Mouse (Mus musculus): ENCODE data around the gene Slc16a9.

Slc16a9 gene

GRCm38 (mm10) chr10:70303203-70303602 is 58.3 kb downstream of the Slc16a9 start:
- no peak for DNase-seq (ENCODE audit: low spot score)

DNA sequence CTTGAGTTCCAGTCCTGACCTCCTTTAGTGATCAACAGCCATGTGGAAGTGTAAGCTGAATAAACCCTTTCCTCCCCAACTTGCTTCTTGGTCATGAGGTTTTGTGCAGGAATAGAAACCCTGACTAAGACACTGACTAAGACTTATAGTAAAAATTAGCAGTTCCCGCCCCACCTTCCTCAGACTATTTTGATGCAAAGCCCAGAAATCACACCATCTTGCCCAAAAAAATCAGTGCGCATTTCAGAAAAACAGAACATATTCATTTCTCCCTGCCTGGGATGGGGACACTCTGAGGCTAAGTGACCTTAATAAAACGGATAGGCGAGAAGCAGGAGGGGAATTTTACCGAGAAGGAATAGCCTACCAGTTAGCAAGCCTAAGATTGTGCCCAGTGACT is 60.8 kb downstream of the Slc16a9 start:
- no peak for DNase-seq (ENCODE audit: low spot score)

- DNase-seq (ENCODE audit: low spot score): no peak
These were observed 64.5 kb downstream of the Slc16a9 start for GRCm38 (mm10) chr10:70309416-70309815.

DNA sequence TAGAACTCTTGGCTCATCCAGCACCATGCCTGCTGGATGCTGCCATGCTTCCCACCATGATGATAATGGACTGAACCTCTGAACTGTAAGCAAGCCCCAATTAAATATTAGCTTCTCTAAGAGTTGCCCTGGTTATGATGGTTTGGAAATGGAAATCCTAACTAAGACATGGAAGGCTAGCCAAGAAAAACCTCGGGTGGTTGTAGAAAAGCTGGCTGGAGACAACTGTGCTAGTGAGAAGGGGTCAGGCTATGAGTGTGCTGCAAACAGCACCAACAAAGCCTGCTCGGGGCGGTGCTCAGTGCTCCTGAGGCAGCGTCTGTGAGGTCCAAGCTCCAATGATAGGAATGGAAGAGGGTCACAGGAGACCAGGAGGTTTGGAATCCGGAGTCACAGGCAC is 65.7 kb downstream of the Slc16a9 start:
- no peak for DNase-seq (ENCODE audit: low spot score)

DNA sequence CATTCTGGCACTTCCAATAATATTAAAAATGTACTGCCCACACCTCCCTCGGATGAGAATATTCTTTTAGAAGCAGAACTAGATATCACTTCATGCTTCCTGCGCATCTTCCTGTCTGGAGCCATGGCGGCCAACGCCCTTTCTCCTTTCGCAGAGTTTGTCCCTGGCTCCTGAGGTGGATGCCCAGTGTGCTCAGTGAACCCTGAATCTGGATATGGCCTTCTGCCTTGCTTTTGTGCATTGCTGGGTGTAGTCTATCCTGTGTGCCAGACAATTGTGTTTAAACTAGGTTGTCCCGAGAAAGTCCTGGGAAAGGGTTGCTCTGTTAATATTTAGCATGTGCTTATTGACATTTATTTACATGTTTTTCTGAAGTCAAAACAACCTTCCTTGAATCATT is 71.0 kb downstream of the Slc16a9 start:
- DNase-seq (ENCODE audit: low spot score): no peak

DNA sequence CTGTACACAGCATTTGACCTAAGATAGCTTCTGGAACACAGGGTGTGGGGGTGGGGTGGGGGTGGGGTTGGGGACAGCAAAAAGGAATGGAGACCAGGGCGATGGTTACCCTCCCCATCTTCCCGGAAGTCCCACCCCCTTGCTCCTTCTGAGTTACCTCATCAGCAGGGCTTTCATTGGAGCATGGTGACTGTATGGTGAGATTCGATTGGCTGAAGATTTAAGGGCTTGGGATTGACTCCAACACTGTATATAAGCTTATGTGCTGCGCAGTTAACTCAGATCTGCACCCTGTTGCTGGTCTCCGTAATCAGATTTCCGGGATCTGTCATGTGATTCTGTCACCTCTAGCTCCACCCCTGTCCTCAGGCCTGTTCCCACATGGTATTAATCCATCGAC is 72.0 kb downstream of the Slc16a9 start:
- no peak for DNase-seq (ENCODE audit: low spot score)

DNA sequence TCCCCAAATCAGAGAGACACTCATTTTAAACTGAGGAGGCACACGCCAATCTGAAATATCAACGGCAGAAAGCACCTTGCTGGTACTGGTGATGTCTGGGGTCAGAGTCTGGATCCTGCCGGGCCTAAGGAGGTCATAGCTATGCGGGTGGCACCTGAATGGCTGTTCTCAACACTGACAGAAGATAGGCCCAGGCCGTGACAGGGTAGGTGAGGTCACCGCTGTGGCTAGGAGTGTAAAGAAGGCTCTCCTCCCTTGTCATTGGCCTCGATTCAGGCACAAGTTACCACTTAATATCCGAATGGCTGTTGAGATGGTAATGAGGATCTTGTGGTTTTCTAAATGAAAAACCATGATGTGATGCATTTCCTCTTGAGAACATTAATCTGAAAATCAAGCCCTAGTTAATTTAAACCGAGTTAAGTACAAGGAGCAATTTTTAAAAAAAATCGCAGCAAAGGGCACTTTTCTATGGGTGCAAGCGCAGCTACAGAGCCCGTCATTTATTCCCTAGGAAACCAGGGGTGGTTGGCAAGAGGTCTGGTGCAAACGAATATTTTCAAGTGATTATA is 72.6 kb downstream of the Slc16a9 start:
- DNase-seq (ENCODE audit: low spot score): no peak

DNA sequence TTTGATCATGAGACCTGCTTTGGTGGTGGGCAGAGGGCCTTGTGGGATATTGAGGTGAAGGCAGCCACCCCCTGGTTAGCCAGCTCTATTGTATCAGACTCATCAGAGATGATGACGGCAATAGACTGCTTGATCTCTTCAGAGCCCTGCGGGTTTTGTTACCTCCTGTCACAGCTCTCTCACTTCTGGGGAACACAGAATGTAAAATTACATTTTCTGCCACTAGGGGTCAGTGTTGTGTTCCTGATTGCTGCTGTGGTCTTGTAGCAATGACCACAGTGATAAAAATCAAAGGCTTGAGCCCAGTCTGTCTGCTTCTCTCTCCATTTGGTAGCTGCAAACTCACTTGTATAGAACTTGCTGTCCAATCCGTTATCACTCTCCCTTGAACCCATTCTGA is 73.7 kb downstream of the Slc16a9 start:
- peak; percentile 54 for DNase-seq (ENCODE audit: low spot score)

DNA sequence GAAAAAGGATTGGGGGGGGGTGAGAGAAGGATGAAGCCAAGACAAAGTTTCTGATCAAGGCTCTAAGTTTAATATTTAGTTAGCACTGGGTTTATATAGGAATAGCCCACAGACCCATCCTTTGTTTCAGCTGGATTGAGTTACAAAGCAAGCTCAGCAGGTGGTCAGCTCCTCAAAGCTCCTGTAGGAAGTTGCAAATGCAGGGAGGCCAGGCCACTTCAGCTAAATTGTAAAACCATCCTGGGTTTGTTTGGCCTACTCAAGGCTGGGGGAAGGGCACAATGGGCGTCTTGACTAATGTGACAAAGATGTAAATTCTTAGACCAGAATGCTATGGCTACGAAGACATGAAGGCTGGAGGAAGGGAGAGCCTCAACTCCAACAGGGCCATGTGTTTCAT is 80.6 kb downstream of the Slc16a9 start:
- DNase-seq (ENCODE audit: low spot score): no peak

- DNase-seq (ENCODE audit: low spot score): no peak
These were observed 82.4 kb downstream of the Slc16a9 start for GRCm38 (mm10) chr10:70327331-70327730.

DNA sequence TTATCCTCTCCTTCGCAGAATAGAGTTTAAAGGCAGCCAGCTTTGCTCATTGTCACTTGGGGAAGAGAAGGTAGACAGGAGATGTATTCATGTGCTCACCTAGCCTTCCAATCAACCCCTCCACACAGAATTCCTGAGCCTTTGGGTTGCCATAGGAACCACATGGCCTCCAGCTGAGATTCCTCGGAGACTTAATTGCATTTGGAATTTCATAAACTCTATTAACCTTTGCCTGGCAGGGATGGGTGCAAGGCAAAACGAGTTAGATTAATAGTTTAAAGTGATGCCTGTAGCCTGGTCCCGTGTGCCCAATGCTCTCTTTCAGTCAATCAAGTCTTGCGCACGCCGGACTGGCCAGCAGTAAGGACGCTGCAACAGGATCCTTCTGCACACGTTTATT is 83.2 kb downstream of the Slc16a9 start:
- DNase-seq (ENCODE audit: low spot score): no peak

Measured in lung, postnatal 25 days (tissue).